Mouse (Mus musculus) lung, postnatal 0 days (tissue): ENCODE data around the gene Med13. TPM values are rescaled to one million over a fixed set of nuclear protein-coding genes. Genes with fewer than 3 reads are reported as not detected.
"Not testable (repeated sequence)": the region's sequence is repeated elsewhere in the genome, so short reads cannot be mapped to it uniquely, and the experiment has no call there.

Experiments used
- ATAC-seq: fragments of 200-750 bp; cut with Nextera tagmentation; 2 replicates; pipeline ENCODE4 v1.8.0; 2017; ENCODE audit warnings: moderate library complexity
- DNase-seq: peaks from one replicate; pipeline ENCODE4 v3.0.0-alpha.2; 2016; ENCODE audit warnings: low spot score
- H3K27ac ChIP-seq: fragments of 300-500 bp; sonication (generic); 2 replicates; pipeline ENCODE4 v1.5.1; 2014; ENCODE audit warnings: antibody characterized with exemption, mild to moderate bottlenecking, low read length, mixed read lengths
- H3K27me3 ChIP-seq: fragments of 300-500 bp; sonication (generic); replicated peaks from 2 replicates; pipeline ENCODE4 v1.6.1; 2014; ENCODE audit warnings: low read length, mixed read lengths; ENCODE audit not compliant: insufficient read depth
- H3K36me3 ChIP-seq: fragments of 300-500 bp; sonication (generic); 2 replicates; pipeline ENCODE4 v1.6.1; 2014; ENCODE audit warnings: low read length, mixed read lengths; ENCODE audit not compliant: insufficient read depth
- H3K4me1 ChIP-seq: fragments of 300-500 bp; sonication (generic); 2 replicates; pipeline ENCODE4 v1.6.1; 2014; ENCODE audit warnings: antibody characterized with exemption, low read depth, low read length, mixed read lengths; ENCODE audit not compliant: insufficient read depth
- H3K4me2 ChIP-seq: fragments of 300-500 bp; sonication (generic); replicated peaks from 2 replicates; pipeline ENCODE4 v1.6.1; 2014; ENCODE audit warnings: low read depth, mild to moderate bottlenecking, low read length, moderate library complexity, mixed read lengths
- H3K4me3 ChIP-seq: fragments of 300-500 bp; sonication (generic); 2 replicates; pipeline ENCODE4 v1.5.1; 2014; ENCODE audit warnings: low read depth, low read length
- H3K9ac ChIP-seq: fragments of 300-500 bp; sonication (generic); replicated peaks from 2 replicates; pipeline ENCODE4 v1.6.1; 2014; ENCODE audit warnings: low read depth, mild to moderate bottlenecking
- H3K9me3 ChIP-seq: fragments of 300-500 bp; sonication (generic); 2 replicates; pipeline ENCODE4 v1.6.1; 2016; ENCODE audit warnings: low read length, mixed read lengths
- CTCF ChIP-seq: IDR thresholded peaks from 2 replicates; pipeline ENCODE4 v1.5.1; 2016; ENCODE audit warnings: antibody characterized with exemption, mild to moderate bottlenecking
- EP300 ChIP-seq: IDR thresholded peaks from 2 replicates; pipeline ENCODE4 v1.6.1; 2016; ENCODE audit warnings: antibody characterized with exemption, mild to moderate bottlenecking, control low read depth
- WGBS: fragments of 180-500 bp; shearing (Covaris S2); extraction: QIAGEN DNeasy Blood & Tissue Kit; methylation state at CpG from one replicate; pipeline ENCODE4 v1.1.7; 2014; 5-methylcytosine and 5-hydroxymethylcytosine counted together
- polyA plus RNA-seq: library from polyadenylated mRNA; unstranded; fragments of >200 nt; fragmentation: Nextera tagmentation; extraction: Ambion mirVana; gene quantifications from 2 replicates; pipeline ENCODE4 v1.2.1, GENCODE M21; 2015

The Med13 gene
- polyA plus RNA-seq, 1 experiment from 2014 or later: 5.8 TPM

GRCm38 (mm10) chr11:86346525-86346924 is 10.9 kb downstream of the Med13 start:
- Histone ChIP-seq H3K27me3 (no peaks in the 10 kb centered on the region), H3K4me2 (no peak overlapping the region), H3K27ac (no peak overlapping the region), H3K4me1 (no peaks in the 10 kb centered on the region), H3K4me3 (no peak overlapping the region), H3K36me3 (no peaks in the 10 kb centered on the region), H3K9ac (no peak overlapping the region), H3K9me3 (no peaks in the 10 kb centered on the region)
- ATAC-seq (no peak), DNase-seq (no peak)
- WGBS: 70% methylated on average over 3 of the region's 3 CpGs
- TF ChIP-seq CTCF (no peak), EP300 (no peak)

- 94% methylated on average over 1 of the region's 1 CpGs for WGBS
- not testable (repeated sequence) for H3K4me1 ChIP-seq, H3K4me3 ChIP-seq
These were observed 12.5 kb downstream of the Med13 start for GRCm38 (mm10) chr11:86344940-86345339.

GRCm38 (mm10) chr11:86324251-86324650 is 33.2 kb downstream of the Med13 start:
- 0 out of 2 replicates have a peak, but pooled peaks cover 18% of the 10 kb centered on the region for H3K36me3 ChIP-seq
- no peaks in the 10 kb centered on the region for H3K9me3 ChIP-seq
- H3K27ac ChIP-seq: no peak overlapping the region; the same call in 1 of the 2 replicates
- TF ChIP-seq EP300: no peak
- no peak for TF ChIP-seq CTCF
- H3K4me1 ChIP-seq: no peaks in the 10 kb centered on the region
- 55% methylated on average over 5 of the region's 5 CpGs for WGBS
- no peaks in the 10 kb centered on the region for H3K27me3 ChIP-seq
- no peak overlapping the region for H3K9ac ChIP-seq
- DNase-seq: peak; percentile 26
- no peak overlapping the region for H3K4me2 ChIP-seq
- no peak overlapping the region for H3K4me3 ChIP-seq
- ATAC-seq: peak; percentile 28; the same call in 1 of the 2 replicates

More at GRCm38 (mm10) chr11:86344940-86345339, 12.5 kb downstream of the Med13 start:
- H3K27me3 ChIP-seq, H3K9me3 ChIP-seq, H3K4me2 ChIP-seq, H3K36me3 ChIP-seq, ATAC-seq, DNase-seq, H3K9ac ChIP-seq, H3K27ac ChIP-seq: not testable (repeated sequence)

DNA sequence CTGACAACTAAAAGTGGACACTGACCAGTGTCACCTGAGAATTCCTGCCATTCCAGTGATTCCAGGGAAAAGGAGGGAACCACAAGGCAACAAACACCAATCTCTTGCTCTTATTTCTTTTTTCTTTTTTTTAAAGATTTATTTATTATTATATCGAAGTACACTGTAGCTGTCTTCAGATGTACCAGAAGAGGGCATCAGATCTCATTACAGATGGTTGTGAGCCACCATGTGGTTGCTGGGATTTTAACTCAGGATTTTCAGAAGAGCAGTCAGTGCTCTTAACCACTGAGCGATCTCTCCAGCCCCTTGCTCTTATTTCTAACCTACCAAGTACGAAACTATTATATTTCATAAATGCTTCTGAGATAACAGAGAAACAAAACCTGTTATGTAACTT is 42.4 kb downstream of the Med13 start:
- H3K4me3 ChIP-seq, DNase-seq, H3K9ac ChIP-seq, H3K4me2 ChIP-seq, H3K27ac ChIP-seq, H3K4me1 ChIP-seq, ATAC-seq, H3K27me3 ChIP-seq, H3K36me3 ChIP-seq, H3K9me3 ChIP-seq: not testable (repeated sequence)
- peak; percentile 41; the same call in 1 of the 2 replicates for TF ChIP-seq CTCF
- 80% methylated on average over 3 of the region's 3 CpGs for WGBS

GRCm38 (mm10) chr11:86310280-86310679 is 47.1 kb downstream of the Med13 start:
- no peaks in the 10 kb centered on the region for H3K27me3 ChIP-seq
- no peaks in the 10 kb centered on the region for H3K9me3 ChIP-seq
- no peak overlapping the region for H3K4me2 ChIP-seq
- no peaks in the 10 kb centered on the region for H3K4me1 ChIP-seq
- no peak overlapping the region for H3K4me3 ChIP-seq
- 68% methylated on average over 6 of the region's 6 CpGs for WGBS
- DNase-seq (no peak), ATAC-seq (no peak)
- H3K27ac ChIP-seq: no peak overlapping the region
- H3K36me3 ChIP-seq: no peaks in the 10 kb centered on the region
- TF ChIP-seq EP300: no peak
- TF ChIP-seq CTCF: no peak
- no peak overlapping the region for H3K9ac ChIP-seq

GRCm38 (mm10) chr11:86292201-86292600 is 65.2 kb downstream of the Med13 start:
- WGBS: 92% methylated on average over 10 of the region's 10 CpGs
- H3K4me2 ChIP-seq, H3K27ac ChIP-seq, ATAC-seq, H3K36me3 ChIP-seq, H3K27me3 ChIP-seq, H3K4me1 ChIP-seq, DNase-seq, H3K4me3 ChIP-seq, H3K9me3 ChIP-seq, H3K9ac ChIP-seq: not testable (repeated sequence)

DNA sequence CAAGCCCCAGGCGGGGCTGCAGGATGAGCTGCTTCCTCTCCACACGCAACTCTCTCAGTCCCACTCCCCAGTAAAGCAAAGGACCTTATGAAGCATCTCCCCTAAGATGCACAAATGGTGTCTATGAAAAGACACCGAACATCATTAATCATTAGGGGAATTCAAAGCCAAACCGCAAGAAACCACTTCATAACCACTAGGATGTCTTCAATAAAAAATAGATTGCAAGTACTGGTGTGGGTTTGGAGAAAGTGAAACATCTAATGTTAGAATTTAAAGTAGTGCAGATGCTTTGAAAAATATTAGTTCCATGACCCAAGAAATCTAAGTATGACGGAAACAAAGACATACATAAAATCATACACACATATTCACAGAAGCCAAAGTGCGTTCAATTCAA is 65.7 kb downstream of the Med13 start:
- TF ChIP-seq CTCF: no peak
- no peak for TF ChIP-seq EP300
- no peaks in the 10 kb centered on the region for H3K4me1 ChIP-seq
- H3K9ac ChIP-seq: no peak overlapping the region
- peaks cover 5% of the 10 kb centered on the region for H3K36me3 ChIP-seq
- no peak for DNase-seq
- H3K27ac ChIP-seq: no peak overlapping the region
- 94% methylated on average over 6 of the region's 6 CpGs for WGBS
- no peak overlapping the region for H3K4me3 ChIP-seq
- no peak overlapping the region for H3K4me2 ChIP-seq
- no peaks in the 10 kb centered on the region for H3K9me3 ChIP-seq
- ATAC-seq: no peak
- H3K27me3 ChIP-seq: no peaks in the 10 kb centered on the region
